Mouse (Mus musculus) bone marrow macrophage, adult 2 months (primary cell): ENCODE data around the gene Slc22a12.

Experiments used
- CTCF ChIP-seq: IDR thresholded peaks from 2 replicates; pipeline ENCODE4 v1.5.1; 2012; ENCODE audit warnings: low read depth, mild to moderate bottlenecking, low read length, moderate library complexity
- POLR2A ChIP-seq: IDR thresholded peaks from 2 replicates; pipeline ENCODE4 v1.6.1; 2012; ENCODE audit warnings: mild to moderate bottlenecking, low read depth, low read length, borderline replicate concordance

DNA sequence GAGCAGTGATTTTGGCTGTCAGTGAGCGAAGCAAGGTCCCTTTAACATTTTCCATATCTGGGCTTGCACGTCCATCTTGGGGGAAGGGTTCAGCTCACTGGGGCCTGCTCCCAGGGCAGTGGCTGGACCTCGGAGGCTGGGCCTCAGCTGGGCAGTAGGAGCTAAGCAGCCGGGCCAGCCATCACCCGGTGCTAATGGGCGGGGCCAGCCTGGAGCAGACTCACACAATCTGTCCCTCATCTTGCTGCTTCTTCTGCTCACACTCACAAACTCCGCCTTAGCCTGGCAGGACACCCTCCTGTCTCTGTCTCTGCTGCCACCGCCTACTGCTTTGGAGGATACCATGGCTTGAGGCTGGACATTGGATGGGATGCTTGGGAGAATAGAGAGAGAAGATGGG is 26.7 kb downstream of the Slc22a12 start:
- no peak for TF ChIP-seq POLR2A
- TF ChIP-seq CTCF: no peak
